Mouse (Mus musculus) lung, adult 2 months (tissue): Measurements from ENCODE around the gene Rmnd5b. TPM values are rescaled to one million over a fixed set of nuclear protein-coding genes. Genes with fewer than 3 reads are reported as not detected.
"Not testable (repeated sequence)": the region's sequence is repeated elsewhere in the genome, so short reads cannot be mapped to it uniquely, and the experiment has no call there.

ENCODE experiments used
- DNase-seq: peaks from one replicate; pipeline ENCODE4 v3.0.0; 2022
- H3K4me1 ChIP-seq: fragments of 200-500 bp; 2 replicates; pipeline ENCODE4 v1.6.1; 2011; ENCODE audit warnings: low read length; ENCODE audit not compliant: control insufficient read depth, insufficient read depth
- H3K4me3 ChIP-seq: fragments of 200-500 bp; replicated peaks from 2 replicates; pipeline ENCODE3; 2011; ENCODE audit warnings: low read depth, mild to moderate bottlenecking, control low read depth, low read length; ENCODE audit errors: extremely low read depth
- CTCF ChIP-seq: fragments of 200-500 bp; IDR thresholded peaks from 2 replicates; pipeline ENCODE4 v1.5.1; 2011; ENCODE audit warnings: mild to moderate bottlenecking, low read length, control low read depth; ENCODE audit not compliant: insufficient read depth
- POLR2A ChIP-seq: fragments of 200-500 bp; IDR thresholded peaks from 2 replicates; pipeline ENCODE4 v1.6.1; 2011; ENCODE audit warnings: low read depth, mild to moderate bottlenecking, control low read depth, low read length, borderline replicate concordance; ENCODE audit errors: extremely low read depth
- WGBS: fragments of 180-500 bp; shearing (Covaris S2); methylation state at CpG from one replicate; pipeline ENCODE4 v1.1.7; 2018; 5-methylcytosine and 5-hydroxymethylcytosine counted together
- polyA plus RNA-seq: library from polyadenylated mRNA; depleted of rRNA; stranded (reverse); fragments of >200 nt; gene quantifications from 2 replicates; pipeline ENCODE4 v1.2.3, GENCODE M21; 2012

Rmnd5b gene
- polyA plus RNA-seq, 1 experiment = 65.8 TPM

GRCm38 (mm10) chr11:51622971-51623491 is 12.7 kb downstream of the Rmnd5b start:
- WGBS = 63% methylated on average over 7 of the region's 7 CpGs
- Histone ChIP-seq H3K4me1 (peaks cover 7% of the 10 kb centered on the region), H3K4me3 (no peak overlapping the region)
- DNase-seq = no peak
- TF ChIP-seq CTCF (no peak), POLR2A (no peak)

GRCm38 (mm10) chr11:51621776-51622175 is 13.9 kb downstream of the Rmnd5b start:
- DNase-seq = no peak
- H3K4me1 ChIP-seq = peaks cover 7% of the 10 kb centered on the region
- WGBS = 86% methylated on average over 2 of the region's 2 CpGs
- H3K4me3 ChIP-seq = no peak overlapping the region
- TF ChIP-seq POLR2A (no peak), CTCF (no peak)

GRCm38 (mm10) chr11:51620084-51620483 is 15.6 kb downstream of the Rmnd5b start:
- no peak for DNase-seq
- under 1% methylated on average over 11 of the region's 11 CpGs for WGBS
- peak overlapping the region; percentile 97 for H3K4me3 ChIP-seq

GRCm38 (mm10) chr11:51619409-51620060 is 16.2 kb downstream of the Rmnd5b start, which contains the start of gene Nhp2:
Gene Nhp2, plus strand, starts transcription at chr11:51619735.
- peak; percentile 96 for DNase-seq
- H3K4me3 ChIP-seq = peak within 1 kb of the TSS; percentile 97
- under 1% methylated on average over 51 of the region's 51 CpGs for WGBS
- H3K4me1 ChIP-seq = peaks cover 16% of the 10 kb centered on the region
- TF ChIP-seq POLR2A = peak; percentile 36; the same call in 1 of the 2 replicates
- no peak for TF ChIP-seq CTCF

More at GRCm38 (mm10) chr11:51620084-51620483, 15.6 kb downstream of the Rmnd5b start:
- H3K4me1 ChIP-seq = peaks cover 11% of the 10 kb centered on the region
- TF ChIP-seq CTCF = no peak
- TF ChIP-seq POLR2A = no peak

GRCm38 (mm10) chr11:51618894-51619408 is 16.7 kb downstream of the Rmnd5b start:
- Histone ChIP-seq H3K4me3 (peak overlapping the region; percentile 58), H3K4me1 (peaks cover 18% of the 10 kb centered on the region)
- WGBS = 38% methylated on average over 8 of the region's 8 CpGs
- TF ChIP-seq CTCF (no peak), POLR2A (no peak)
- DNase-seq = no peak

- WGBS = under 1% methylated on average over 4 of the region's 4 CpGs
- TF ChIP-seq CTCF (peak; percentile 90), POLR2A (no peak)
- no peak overlapping the region for H3K4me3 ChIP-seq
- DNase-seq = peak; percentile 55
- H3K4me1 ChIP-seq = peaks cover 18% of the 10 kb centered on the region
Observed at GRCm38 (mm10) chr11:51617693-51618092, 18.0 kb downstream of the Rmnd5b start.

GRCm38 (mm10) chr11:51616113-51616512 is 19.6 kb downstream of the Rmnd5b start:
- H3K4me3 ChIP-seq, DNase-seq: not testable (repeated sequence)
- 86% methylated on average over 7 of the region's 7 CpGs for WGBS
- peaks cover 18% of the 10 kb centered on the region for H3K4me1 ChIP-seq

GRCm38 (mm10) chr11:51615601-51616000 is 20.1 kb downstream of the Rmnd5b start:
- Histone ChIP-seq H3K4me1 (peaks cover 18% of the 10 kb centered on the region), H3K4me3 (peak overlapping the region; percentile 66)
- peak; percentile 73 for DNase-seq
- under 1% methylated on average over 14 of the region's 14 CpGs for WGBS
- TF ChIP-seq CTCF (no peak), POLR2A (peak; percentile 95; the same call in 1 of the 2 replicates)

- peak overlapping the region; percentile 66 for H3K4me3 ChIP-seq
- peaks cover 14% of the 10 kb centered on the region for H3K4me1 ChIP-seq
- no peak for TF ChIP-seq CTCF
- peak; percentile 31; the same call in 1 of the 2 replicates for TF ChIP-seq POLR2A
- no peak for DNase-seq
- 13% methylated on average over 7 of the region's 7 CpGs for WGBS
Observed at GRCm38 (mm10) chr11:51615129-51615528, 20.6 kb downstream of the Rmnd5b start.

- WGBS = 72% methylated on average over 8 of the region's 8 CpGs
- Histone ChIP-seq H3K4me3 (no peak overlapping the region), H3K4me1 (peaks cover 14% of the 10 kb centered on the region)
- no peak for DNase-seq
- TF ChIP-seq POLR2A (no peak), CTCF (no peak)
Observed at GRCm38 (mm10) chr11:51614256-51614655, 21.4 kb downstream of the Rmnd5b start.

- WGBS = 80% methylated on average over 5 of the region's 5 CpGs
- H3K4me3 ChIP-seq, DNase-seq: not testable (repeated sequence)
- peaks cover 11% of the 10 kb centered on the region for H3K4me1 ChIP-seq
Observed at GRCm38 (mm10) chr11:51609940-51610339, 25.8 kb downstream of the Rmnd5b start.
